Mouse (Mus musculus): ENCODE measurements around the gene Dnah9. TPM values are rescaled to one million over a fixed set of nuclear protein-coding genes. Genes with fewer than 3 reads are reported as not detected.

The Dnah9 gene
- total and polyA plus RNA-seq, 3 experiments, result 0.01 TPM; not detected in 2

GRCm38 (mm10) chr11:65909195-65909594 is 259.2 kb downstream of the Dnah9 start:
- DNase-seq (ENCODE audit: low read depth, low spot score), result no peak
- Histone ChIP-seq H3K9me3 (replicated peaks; ENCODE audit: insufficient read depth, low read length) (no peaks in the 10 kb centered on the region), H3K27ac (ENCODE audit: control insufficient read depth, low read depth, low read length) (no peak overlapping the region), H3K9ac (ENCODE audit: control insufficient read depth, low read depth, low read length, poor library complexity, severe bottlenecking) (no peak overlapping the region), H3K4me3 (ENCODE audit: control insufficient read depth in 1 of 2, insufficient read depth in 1 of 2, low read depth in 2 of 2, low read length in 2 of 2) (no peak overlapping the region), H3K27me3 (ENCODE audit: control insufficient read depth in 1 of 2, insufficient read depth in 2 of 2, low read length in 2 of 2) (no peaks in the 10 kb centered on the region; a peak in 2 of 4 replicates), H3K36me3 (ENCODE audit: control insufficient read depth in 1 of 2, insufficient read depth in 2 of 2, low read length in 2 of 2) (no peaks in the 10 kb centered on the region), H3K4me1 (ENCODE audit: control insufficient read depth in 1 of 2, insufficient read depth in 2 of 2, low read length in 2 of 2) (no peaks in the 10 kb centered on the region), H3K79me2 (ENCODE audit: control insufficient read depth, insufficient read depth, low read length, poor library complexity) (no peaks in the 10 kb centered on the region)
- TF ChIP-seq MAFK (IDR thresholded peaks at IDR 0.05; ENCODE audit: borderline replicate concordance, low read depth, low read length) (no peak), EP300 (IDR thresholded peaks at IDR 0.05; ENCODE audit: low read depth in 1 of 2, low read length in 2 of 2) (no peak)

- DNase-seq (ENCODE audit: low read depth, low spot score), result peak; percentile 7
- H3K36me3 ChIP-seq (ENCODE audit: control insufficient read depth in 1 of 2, insufficient read depth in 2 of 2, low read length in 2 of 2), result no peaks in the 10 kb centered on the region
- no peaks in the 10 kb centered on the region for H3K9me3 ChIP-seq (replicated peaks; ENCODE audit: insufficient read depth, low read length)
- no peaks in the 10 kb centered on the region for H3K79me2 ChIP-seq (ENCODE audit: control insufficient read depth, insufficient read depth, low read length, poor library complexity)
- no peak overlapping the region for H3K9ac ChIP-seq (ENCODE audit: control insufficient read depth, low read depth, low read length, poor library complexity, severe bottlenecking)
- TF ChIP-seq SMC3 (IDR thresholded peaks at IDR 0.05; ENCODE audit: low read depth, low read length) (peak; percentile 34), ZC3H11A (IDR thresholded peaks at IDR 0.05; ENCODE audit: low read depth, low read length) (no peak), CTCF (IDR thresholded peaks at IDR 0.05 in 2 of 3, conservative IDR thresholded peaks at IDR 0.05 in 1 of 3; ENCODE audit: control insufficient read depth in 1 of 3, insufficient read depth in 1 of 3, low read depth in 2 of 3, low read length in 3 of 3, poor library complexity in 1 of 3, severe bottlenecking in 1 of 3) (peak in 2 of 3 experiments; percentile 19 to 38; a peak in 2 of 6 replicates), KAT2A (conservative IDR thresholded peaks at IDR 0.05; ENCODE audit: low read depth, low read length) (no peak), HCFC1 (IDR thresholded peaks at IDR 0.05; ENCODE audit: low read depth, low read length) (no peak), RAD21 (IDR thresholded peaks at IDR 0.05; ENCODE audit: low read depth, low read length) (peak; percentile 15), USF1 (IDR thresholded peaks at IDR 0.05; ENCODE audit: low read depth, low read length) (no peak)
- no peak overlapping the region for H3K4me3 ChIP-seq (ENCODE audit: control insufficient read depth in 1 of 2, insufficient read depth in 1 of 2, low read depth in 2 of 2, low read length in 2 of 2)
- no peaks in the 10 kb centered on the region for H3K4me1 ChIP-seq (ENCODE audit: control insufficient read depth in 1 of 2, insufficient read depth in 2 of 2, low read length in 2 of 2)
- no peak overlapping the region for H3K27ac ChIP-seq (ENCODE audit: control insufficient read depth, low read depth, low read length)
- H3K27me3 ChIP-seq (ENCODE audit: control insufficient read depth in 1 of 2, insufficient read depth in 2 of 2, low read length in 2 of 2), result no peaks in the 10 kb centered on the region; a peak in 2 of 4 replicates
Measured at GRCm38 (mm10) chr11:65905487-65905886, 262.9 kb downstream of the Dnah9 start.

- H3K4me3 ChIP-seq (ENCODE audit: control insufficient read depth in 1 of 2, insufficient read depth in 1 of 2, low read depth in 2 of 2, low read length in 2 of 2), result no peak overlapping the region
- H3K27ac ChIP-seq (ENCODE audit: control insufficient read depth, low read depth, low read length), result no peak overlapping the region
- H3K79me2 ChIP-seq (ENCODE audit: control insufficient read depth, insufficient read depth, low read length, poor library complexity), result no peaks in the 10 kb centered on the region
- H3K9ac ChIP-seq (ENCODE audit: control insufficient read depth, low read depth, low read length, poor library complexity, severe bottlenecking), result no peak overlapping the region
- TF ChIP-seq MAZ (IDR thresholded peaks at IDR 0.05; ENCODE audit: low read depth, low read length) (no peak), POLR2AphosphoS5 (IDR thresholded peaks at IDR 0.05; ENCODE audit: borderline replicate concordance, low read depth, low read length) (no peak), MYC (IDR thresholded peaks at IDR 0.05; ENCODE audit: low read depth, low read length) (no peak), RAD21 (IDR thresholded peaks at IDR 0.05; ENCODE audit: low read depth, low read length) (no peak), CHD2 (IDR thresholded peaks at IDR 0.05; ENCODE audit: low read length) (no peak), CHD1 (IDR thresholded peaks at IDR 0.05; ENCODE audit: low read depth, low read length) (no peak), UBTF (IDR thresholded peaks at IDR 0.05; ENCODE audit: borderline replicate concordance, insufficient read depth, low read depth, low read length) (no peak), USF1 (IDR thresholded peaks at IDR 0.05; ENCODE audit: low read depth, low read length) (no peak), JUND (IDR thresholded peaks at IDR 0.05; ENCODE audit: low read depth, low read length) (no peak), NRF1 (IDR thresholded peaks at IDR 0.05; ENCODE audit: insufficient read depth, low read depth, low read length, poor library complexity, severe bottlenecking) (no peak), GATA1 (IDR thresholded peaks at IDR 0.05; ENCODE audit: low read depth, low read length) (no peak), ZNF384 (IDR thresholded peaks at IDR 0.05; ENCODE audit: low read depth, low read length) (no peak), GABPA (IDR thresholded peaks at IDR 0.05; ENCODE audit: low read depth, low read length) (no peak), RCOR1 (IDR thresholded peaks at IDR 0.05; ENCODE audit: low read depth, low read length) (no peak), TBP (IDR thresholded peaks at IDR 0.05; ENCODE audit: low read depth, low read length) (no peak)
- peak; percentile 4 for DNase-seq (ENCODE audit: low read depth, low spot score)
- no peaks in the 10 kb centered on the region; a peak in 2 of 4 replicates for H3K27me3 ChIP-seq (ENCODE audit: control insufficient read depth in 1 of 2, insufficient read depth in 2 of 2, low read length in 2 of 2)
- H3K9me3 ChIP-seq (replicated peaks; ENCODE audit: insufficient read depth, low read length), result no peaks in the 10 kb centered on the region
- H3K36me3 ChIP-seq (ENCODE audit: control insufficient read depth in 1 of 2, insufficient read depth in 2 of 2, low read length in 2 of 2), result no peaks in the 10 kb centered on the region
- no peaks in the 10 kb centered on the region for H3K4me1 ChIP-seq (ENCODE audit: control insufficient read depth in 1 of 2, insufficient read depth in 2 of 2, low read length in 2 of 2)
Measured at GRCm38 (mm10) chr11:65903944-65904343, 264.4 kb downstream of the Dnah9 start.
